Mouse (Mus musculus): ENCODE data around the gene Erc2.

DNA sequence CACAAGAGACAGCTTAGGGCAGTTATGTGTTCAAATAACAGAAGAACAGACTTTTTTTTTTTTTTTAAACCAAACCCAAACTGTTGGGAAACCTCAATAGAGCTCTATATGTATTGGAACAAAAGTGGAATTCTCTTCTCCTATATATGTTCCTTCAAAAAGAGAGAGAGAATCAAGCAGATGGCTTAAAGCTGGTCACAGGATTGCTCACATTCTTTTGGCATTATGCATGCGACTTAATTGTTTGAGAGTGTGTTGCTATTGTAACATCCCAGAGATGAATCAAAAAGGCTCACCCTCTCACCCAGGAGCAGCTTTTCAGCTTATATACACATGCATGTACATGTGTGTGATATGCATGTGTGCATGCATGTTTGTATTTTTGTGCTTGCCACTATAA is 903.3 kb downstream of the Erc2 start:
- TF ChIP-seq POLR2A (IDR thresholded peaks at IDR 0.05; ENCODE audit: extremely low read depth, insufficient read depth, low read length) = no peak
- TF ChIP-seq CTCF (IDR thresholded peaks at IDR 0.05; ENCODE audit: low read depth, low read length) = no peak
